Mouse (Mus musculus) bone marrow macrophage, adult 2 months (primary cell): ENCODE data around the gene 2210408I21Rik. TPM values are rescaled to one million over a fixed set of nuclear protein-coding genes. Genes with fewer than 3 reads are reported as not detected.

Experiments
- H3K27ac ChIP-seq: 2 replicates; pipeline ENCODE4 v1.5.1; 2012; ENCODE audit warnings: low read depth, low read length; ENCODE audit not compliant: insufficient read depth
- H3K4me1 ChIP-seq: 2 replicates; pipeline ENCODE4 v1.6.1; 2012; ENCODE audit warnings: low read length; ENCODE audit not compliant: control insufficient read depth, insufficient read depth
- H3K4me3 ChIP-seq: 2 replicates; pipeline ENCODE4 v1.5.1; 2012; ENCODE audit warnings: mild to moderate bottlenecking, low read length, moderate library complexity; ENCODE audit not compliant: insufficient read depth
- CTCF ChIP-seq: IDR thresholded peaks from 2 replicates; pipeline ENCODE4 v1.5.1; 2012; ENCODE audit warnings: low read depth, mild to moderate bottlenecking, low read length, moderate library complexity
- POLR2A ChIP-seq: IDR thresholded peaks from 2 replicates; pipeline ENCODE4 v1.6.1; 2012; ENCODE audit warnings: mild to moderate bottlenecking, low read depth, low read length, borderline replicate concordance
- polyA plus RNA-seq: library from polyadenylated mRNA; stranded (reverse); fragments of >200 nt; gene quantifications from 2 replicates; pipeline ENCODE4 v1.2.4, GENCODE M21; 2012; ENCODE audit not compliant: missing spikeins, insufficient read depth, insufficient read length

Gene 2210408I21Rik
- polyA plus RNA-seq, 1 experiment, result 2.8 TPM

DNA sequence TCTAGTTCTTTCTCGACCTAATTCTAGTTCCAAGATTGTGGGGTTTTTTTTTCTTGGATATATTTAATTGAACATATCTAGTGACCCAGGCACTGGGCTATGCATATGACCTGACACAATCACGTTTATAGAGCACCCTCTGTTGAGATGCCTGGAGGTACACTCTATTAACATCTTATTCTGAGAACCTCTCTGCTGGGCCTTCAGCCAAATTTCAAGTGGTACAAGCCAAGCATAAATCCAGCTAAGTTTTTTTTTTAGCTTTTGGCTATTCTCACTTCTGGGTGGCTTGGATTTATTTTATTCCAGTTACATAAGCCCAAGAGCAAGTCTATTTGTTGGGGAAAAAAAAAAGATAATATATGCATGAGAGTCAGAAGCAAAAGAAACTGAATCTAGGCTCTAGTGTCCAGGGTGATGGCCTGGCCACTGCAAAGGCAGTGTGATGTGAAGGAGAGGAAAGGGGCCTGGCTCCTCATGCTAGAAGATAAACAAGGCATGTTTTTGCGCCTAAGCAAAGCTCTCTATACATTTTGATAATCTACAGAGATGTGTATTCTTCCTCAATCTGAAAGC is 139.9 kb downstream of the 2210408I21Rik start:
- no peak overlapping the region for H3K4me3 ChIP-seq
- H3K27ac ChIP-seq, result no peak overlapping the region
- no peak for TF ChIP-seq POLR2A
- no peak for TF ChIP-seq CTCF
- no peaks in the 10 kb centered on the region for H3K4me1 ChIP-seq

- Histone ChIP-seq H3K4me3 (no peak overlapping the region), H3K4me1 (no peaks in the 10 kb centered on the region), H3K27ac (no peak overlapping the region)
- no peak for TF ChIP-seq POLR2A
- TF ChIP-seq CTCF, result no peak
Observed at GRCm38 (mm10) chr13:77278659-77279413, 143.5 kb downstream of the 2210408I21Rik start.

- Histone ChIP-seq H3K27ac (no peak overlapping the region), H3K4me3 (no peak overlapping the region), H3K4me1 (no peaks in the 10 kb centered on the region)
- no peak for TF ChIP-seq POLR2A
- no peak for TF ChIP-seq CTCF
Observed at GRCm38 (mm10) chr13:77295519-77295918, 160.2 kb downstream of the 2210408I21Rik start.

GRCm38 (mm10) chr13:77324101-77324500 is 188.8 kb downstream of the 2210408I21Rik start:
- Histone ChIP-seq H3K4me1 (no peaks in the 10 kb centered on the region), H3K4me3 (no peak overlapping the region), H3K27ac (no peak overlapping the region)
- TF ChIP-seq CTCF (no peak), POLR2A (no peak)

DNA sequence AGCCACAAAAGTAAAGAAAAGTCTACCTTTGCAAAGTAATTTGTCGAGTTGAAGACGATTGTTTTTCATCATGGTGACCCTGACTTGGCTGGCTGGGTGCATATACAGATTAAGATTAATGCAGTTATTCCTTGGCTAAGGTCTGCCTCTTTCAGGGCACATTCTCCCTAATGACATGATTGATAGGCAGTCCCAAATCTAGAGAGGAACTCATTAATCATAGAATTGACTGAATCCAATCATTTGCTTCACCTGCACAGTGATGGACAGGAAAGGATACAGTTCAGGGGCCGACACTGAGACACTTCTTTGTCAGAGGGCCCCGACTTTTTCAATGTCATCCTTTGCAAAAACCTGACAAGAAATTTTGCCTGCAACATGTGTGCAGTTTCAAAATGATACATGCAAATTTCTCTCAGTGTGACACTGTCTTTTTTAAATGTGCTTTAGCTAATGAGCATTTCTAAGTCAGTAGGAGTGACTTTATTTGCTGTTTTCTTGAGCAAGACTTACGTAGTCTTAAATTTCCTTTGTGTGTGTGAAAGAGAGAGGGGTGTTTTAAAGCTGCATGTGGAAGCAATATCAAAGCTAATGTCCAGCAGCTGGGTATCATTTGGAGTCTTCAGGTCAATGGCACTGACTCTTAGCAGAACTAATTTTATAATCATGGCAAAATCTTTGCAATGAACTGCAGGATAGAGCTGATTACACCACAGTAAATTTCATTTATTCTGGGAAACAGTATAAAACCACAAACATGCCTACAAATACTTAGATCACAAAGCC is 191.0 kb downstream of the 2210408I21Rik start:
- H3K4me1 ChIP-seq, result no peaks in the 10 kb centered on the region
- H3K4me3 ChIP-seq, result no peak overlapping the region
- H3K27ac ChIP-seq, result no peak overlapping the region
- no peak for TF ChIP-seq POLR2A
- TF ChIP-seq CTCF, result no peak

DNA sequence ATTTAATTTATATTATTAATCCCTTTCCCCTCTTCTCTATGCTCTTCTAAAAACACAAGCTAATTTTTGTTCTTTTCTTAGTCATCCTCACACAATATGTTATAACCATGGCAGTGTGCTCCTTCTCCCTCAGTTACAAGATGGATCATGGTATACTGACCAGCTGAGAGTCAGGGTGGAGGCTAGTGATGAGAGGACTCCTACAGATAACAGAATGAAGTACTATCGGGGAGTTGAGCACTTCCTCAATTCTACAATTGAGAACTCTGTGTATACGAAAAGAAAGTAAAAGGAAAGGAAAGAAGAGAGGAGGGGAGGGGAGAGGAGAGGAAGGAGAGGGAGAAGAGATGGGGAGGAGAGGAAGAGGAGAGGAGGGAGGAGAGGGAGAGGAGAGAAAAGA is 206.8 kb downstream of the 2210408I21Rik start:
- Histone ChIP-seq H3K4me3 (no peak overlapping the region), H3K4me1 (no peaks in the 10 kb centered on the region), H3K27ac (no peak overlapping the region)
- TF ChIP-seq CTCF (no peak), POLR2A (no peak)

DNA sequence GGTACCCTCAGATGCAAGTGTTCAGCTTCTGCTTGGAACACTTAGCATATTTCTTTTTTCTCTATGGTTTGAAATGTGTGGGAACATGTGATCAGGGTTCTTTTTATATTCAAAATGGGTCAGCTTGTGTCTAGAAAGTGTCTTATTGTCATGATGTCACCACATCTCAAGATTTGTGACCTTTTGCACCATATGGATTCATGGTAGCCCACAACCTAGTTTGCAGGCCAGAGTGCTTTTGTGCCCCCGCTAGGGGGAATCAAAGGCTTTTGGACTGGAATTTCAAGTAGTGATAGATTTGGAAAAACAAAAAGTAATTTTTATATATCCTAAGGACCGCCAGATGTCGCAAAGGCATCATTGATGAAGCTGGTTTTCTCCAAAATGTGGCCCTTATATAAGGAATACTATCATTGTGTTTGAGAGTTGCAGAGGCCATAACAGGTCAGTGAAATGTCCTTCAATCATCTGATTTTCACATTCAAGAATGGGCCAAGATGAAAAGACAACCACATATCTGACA is 250.2 kb downstream of the 2210408I21Rik start:
- Histone ChIP-seq H3K27ac (no peak overlapping the region), H3K4me3 (no peak overlapping the region), H3K4me1 (no peaks in the 10 kb centered on the region)
- TF ChIP-seq POLR2A (no peak), CTCF (no peak)

- Histone ChIP-seq H3K4me3 (no peak overlapping the region), H3K27ac (no peak overlapping the region), H3K4me1 (no peaks in the 10 kb centered on the region)
- TF ChIP-seq POLR2A (no peak), CTCF (no peak)
Observed at GRCm38 (mm10) chr13:77386001-77386400, 250.7 kb downstream of the 2210408I21Rik start.

- H3K4me3 ChIP-seq, result no peak overlapping the region
- H3K27ac ChIP-seq, result no peak overlapping the region
- H3K4me1 ChIP-seq, result no peaks in the 10 kb centered on the region
- TF ChIP-seq POLR2A, result no peak
- no peak for TF ChIP-seq CTCF
Observed at GRCm38 (mm10) chr13:77388148-77388547, 252.8 kb downstream of the 2210408I21Rik start.

DNA sequence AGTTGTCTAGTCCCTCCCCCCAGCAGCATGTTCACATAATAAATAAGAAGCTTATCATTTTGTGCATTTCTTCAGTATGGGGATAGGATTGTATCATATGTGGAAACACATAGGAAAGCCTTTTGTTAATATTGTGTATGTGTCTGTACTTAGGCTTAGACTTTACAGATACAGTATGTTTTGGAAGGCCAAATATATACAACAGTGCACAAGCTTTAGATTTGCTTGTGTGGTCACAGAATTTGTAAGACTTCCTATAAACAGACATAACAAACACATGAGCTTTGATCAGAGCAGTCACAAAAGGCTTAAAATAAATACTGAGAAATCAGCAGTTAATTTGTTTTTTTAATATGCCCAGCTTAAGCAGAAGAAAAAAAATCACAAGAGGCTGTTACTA is 253.9 kb downstream of the 2210408I21Rik start:
- H3K4me3 ChIP-seq, result no peak overlapping the region
- H3K4me1 ChIP-seq, result no peaks in the 10 kb centered on the region
- TF ChIP-seq POLR2A (no peak), CTCF (no peak)
- H3K27ac ChIP-seq, result no peak overlapping the region
